Mouse (Mus musculus) midbrain, embryonic 16.5 days (tissue): ENCODE measurements around the gene Acads. TPM values are rescaled to one million over a fixed set of nuclear protein-coding genes. Genes with fewer than 3 reads are reported as not detected.
A peak's percentile ranks its signal among the peaks of the same experiment; 100 is the strongest.

Experiments used
- ATAC-seq: fragments of 200-750 bp; cut with Nextera tagmentation; 2 replicates; pipeline ENCODE4 v1.8.0; 2017; ENCODE audit warnings: moderate TSS enrichment
- H3K27ac ChIP-seq: fragments of 300-500 bp; sonication (generic); 2 replicates; pipeline ENCODE4 v1.5.1; 2014; ENCODE audit warnings: mild to moderate bottlenecking, low read length, mixed read lengths
- H3K27me3 ChIP-seq: fragments of 300-500 bp; sonication (generic); 2 replicates; pipeline ENCODE4 v1.6.1; 2014; ENCODE audit warnings: low read depth, low read length, mixed read lengths; ENCODE audit not compliant: control insufficient read depth, insufficient read depth
- H3K36me3 ChIP-seq: fragments of 300-500 bp; sonication (generic); 2 replicates; pipeline ENCODE4 v1.6.1; 2014; ENCODE audit warnings: mild to moderate bottlenecking, low read length, moderate library complexity, mixed read lengths; ENCODE audit not compliant: control insufficient read depth, insufficient read depth
- H3K4me1 ChIP-seq: fragments of 300-500 bp; sonication (generic); 2 replicates; pipeline ENCODE4 v1.6.1; 2014; ENCODE audit warnings: mild to moderate bottlenecking, low read length, mixed read lengths; ENCODE audit not compliant: control insufficient read depth, insufficient read depth
- H3K4me2 ChIP-seq: fragments of 300-500 bp; sonication (generic); 2 replicates; pipeline ENCODE4 v1.6.1; 2014; ENCODE audit warnings: mild to moderate bottlenecking, low read length, mixed read lengths
- H3K4me3 ChIP-seq: fragments of 300-500 bp; sonication (generic); 2 replicates; pipeline ENCODE4 v1.5.1; 2014; ENCODE audit warnings: low read depth, mild to moderate bottlenecking, low read length, moderate library complexity, mixed read lengths
- H3K9ac ChIP-seq: fragments of 300-500 bp; sonication (generic); 2 replicates; pipeline ENCODE4 v1.6.1; 2014; ENCODE audit warnings: low read depth, low read length, mixed read lengths
- H3K9me3 ChIP-seq: fragments of 300-500 bp; sonication (generic); replicated peaks from 2 replicates; pipeline ENCODE4 v1.6.1; 2014; ENCODE audit warnings: mild to moderate bottlenecking, low read length, mixed read lengths; ENCODE audit not compliant: control insufficient read depth, poor library complexity, severe bottlenecking
- WGBS: fragments of 180-500 bp; shearing (Covaris S2); extraction: QIAGEN DNeasy Blood & Tissue Kit; methylation state at CpG from one replicate; pipeline ENCODE4 v1.1.7; 2014; 5-methylcytosine and 5-hydroxymethylcytosine counted together
- polyA plus RNA-seq: library from polyadenylated mRNA; unstranded; fragments of >200 nt; fragmentation: Nextera tagmentation; extraction: Ambion mirVana; gene quantifications from 2 replicates; pipeline ENCODE4 v1.2.1, GENCODE M21; 2015

Gene Acads
- polyA plus RNA-seq, 1 experiment from 2014 or later: 15.8 TPM

- ATAC-seq: no peak
- no peaks in the 10 kb centered on the region for H3K9me3 ChIP-seq
- 61% methylated on average over 13 of the region's 13 CpGs for WGBS
- H3K4me3 ChIP-seq: no peak overlapping the region
- no peaks in the 10 kb centered on the region for H3K27me3 ChIP-seq
- H3K9ac ChIP-seq: no peak overlapping the region
- no peak overlapping the region for H3K4me2 ChIP-seq
- H3K27ac ChIP-seq: no peak overlapping the region
- peaks cover 9% of the 10 kb centered on the region for H3K4me1 ChIP-seq
- H3K36me3 ChIP-seq: no peaks in the 10 kb centered on the region
Observed at GRCm38 (mm10) chr5:115161064-115161939, 42.2 kb upstream of the Acads start.

- no peak for ATAC-seq
- Histone ChIP-seq H3K4me3 (no peak overlapping the region), H3K4me1 (peaks cover 16% of the 10 kb centered on the region), H3K9me3 (no peaks in the 10 kb centered on the region), H3K27me3 (no peaks in the 10 kb centered on the region), H3K36me3 (no peaks in the 10 kb centered on the region), H3K27ac (no peak overlapping the region), H3K9ac (no peak overlapping the region), H3K4me2 (no peak overlapping the region)
- 85% methylated on average over 6 of the region's 6 CpGs for WGBS
Observed at GRCm38 (mm10) chr5:115160655-115161054, 41.5 kb upstream of the Acads start.

GRCm38 (mm10) chr5:115159165-115159564 lies 40.0 kb upstream of the Acads start:
- Histone ChIP-seq H3K4me3 (peak overlapping the region; percentile 94), H3K4me1 (peaks cover 29% of the 10 kb centered on the region), H3K36me3 (no peaks in the 10 kb centered on the region), H3K9ac (peak overlapping the region; percentile 97), H3K9me3 (no peaks in the 10 kb centered on the region), H3K27me3 (no peaks in the 10 kb centered on the region), H3K27ac (peak overlapping the region; percentile 100), H3K4me2 (peak overlapping the region; percentile 71)
- no peak for ATAC-seq
- 28% methylated on average over 12 of the region's 12 CpGs for WGBS

- peak within 1 kb of the TSS; percentile 94 for H3K4me3 ChIP-seq
- H3K27me3 ChIP-seq: no peaks in the 10 kb centered on the region
- H3K4me1 ChIP-seq: peaks cover 29% of the 10 kb centered on the region
- ATAC-seq: peak; percentile 98
- peak within 1 kb of the TSS; percentile 95 for H3K4me2 ChIP-seq
- no peaks in the 10 kb centered on the region for H3K9me3 ChIP-seq
- no peaks in the 10 kb centered on the region for H3K36me3 ChIP-seq
- H3K27ac ChIP-seq: peak within 1 kb of the TSS; percentile 100
- H3K9ac ChIP-seq: peak within 1 kb of the TSS; percentile 97
- WGBS: 0% methylated on average over 66 of the region's 78 CpGs
Observed at GRCm38 (mm10) chr5:115158040-115158983, 39.2 kb upstream of the Acads start, which contains the start of gene Mlec. TSS of gene Mlec (minus strand) at chr5:115158179.

- no peaks in the 10 kb centered on the region for H3K9me3 ChIP-seq
- no peak overlapping the region for H3K27ac ChIP-seq
- H3K9ac ChIP-seq: peak overlapping the region; percentile 97
- H3K4me2 ChIP-seq: peak overlapping the region; percentile 95
- H3K27me3 ChIP-seq: no peaks in the 10 kb centered on the region
- no peaks in the 10 kb centered on the region for H3K36me3 ChIP-seq
- under 1% methylated on average over 26 of the region's 26 CpGs for WGBS
- no peak for ATAC-seq
- H3K4me1 ChIP-seq: peaks cover 29% of the 10 kb centered on the region
- H3K4me3 ChIP-seq: peak overlapping the region; percentile 94
Observed at GRCm38 (mm10) chr5:115156933-115157589, 37.9 kb upstream of the Acads start.

GRCm38 (mm10) chr5:115156401-115156800 lies 37.3 kb upstream of the Acads start:
- no peaks in the 10 kb centered on the region for H3K36me3 ChIP-seq
- WGBS: 60% methylated on average over 7 of the region's 7 CpGs
- ATAC-seq: no peak
- H3K4me3 ChIP-seq: no peak overlapping the region
- H3K4me1 ChIP-seq: peaks cover 29% of the 10 kb centered on the region
- H3K4me2 ChIP-seq: peak overlapping the region; percentile 95
- 0 out of 2 replicates have a peak overlapping the region, but pooled peaks have one; percentile 97 for H3K9ac ChIP-seq
- H3K9me3 ChIP-seq: no peaks in the 10 kb centered on the region
- H3K27ac ChIP-seq: no peak overlapping the region
- H3K27me3 ChIP-seq: no peaks in the 10 kb centered on the region

GRCm38 (mm10) chr5:115155831-115156230 lies 36.7 kb upstream of the Acads start:
- Histone ChIP-seq H3K9ac (no peak overlapping the region), H3K4me3 (no peak overlapping the region), H3K27ac (no peak overlapping the region), H3K36me3 (peaks cover under 1% of the 10 kb centered on the region; the same call in 1 of the 2 replicates), H3K4me2 (peak overlapping the region; percentile 95), H3K9me3 (no peaks in the 10 kb centered on the region), H3K27me3 (no peaks in the 10 kb centered on the region), H3K4me1 (peaks cover 29% of the 10 kb centered on the region)
- 45% methylated on average over 5 of the region's 5 CpGs for WGBS
- ATAC-seq: no peak

GRCm38 (mm10) chr5:115155156-115155631 lies 36.0 kb upstream of the Acads start:
- Histone ChIP-seq H3K36me3 (peaks cover 7% of the 10 kb centered on the region), H3K4me1 (peaks cover 29% of the 10 kb centered on the region), H3K9ac (peak overlapping the region; percentile 44), H3K4me2 (peak overlapping the region; percentile 95), H3K4me3 (no peak overlapping the region), H3K27me3 (no peaks in the 10 kb centered on the region), H3K9me3 (no peaks in the 10 kb centered on the region), H3K27ac (no peak overlapping the region)
- WGBS: 75% methylated on average over 13 of the region's 13 CpGs
- ATAC-seq: no peak
